Mouse (Mus musculus) E14TG2a.4 (cell line): ENCODE measurements around the gene Zkscan3.
"Not testable (repeated sequence)": the region's sequence is repeated elsewhere in the genome, so short reads cannot be mapped to it uniquely, and the experiment has no call there.

Source experiments
- H3K27me3 ChIP-seq: 2 replicates; pipeline ENCODE4 v1.6.1; 2014; ENCODE audit warnings: low read length, control low read depth; ENCODE audit not compliant: insufficient read depth
- H3K36me3 ChIP-seq: 2 replicates; pipeline ENCODE4 v1.6.1; 2014; ENCODE audit warnings: low read length, control low read depth; ENCODE audit not compliant: insufficient read depth
- H3K4me1 ChIP-seq: replicated peaks from 2 replicates; pipeline ENCODE4 v1.6.1; 2014; ENCODE audit warnings: low read depth, low read length, control low read depth
- H3K4me3 ChIP-seq: replicated peaks from 2 replicates; pipeline ENCODE4 v1.5.1; 2014; ENCODE audit warnings: mild to moderate bottlenecking, low read length
- H3K9me3 ChIP-seq: 2 replicates; pipeline ENCODE4 v1.6.1; 2014; ENCODE audit warnings: low read length, control low read depth
- CTCF ChIP-seq: conservative IDR thresholded peaks from 2 replicates; pipeline ENCODE4 v1.5.1; 2014; ENCODE audit warnings: low read length
- NANOG ChIP-seq: IDR thresholded peaks from 2 replicates; pipeline ENCODE4 v1.6.1; 2014; ENCODE audit warnings: borderline replicate concordance, low read length, mixed read lengths
- POU5F1 ChIP-seq: IDR thresholded peaks from 2 replicates; pipeline ENCODE4 v1.6.1; 2014; ENCODE audit warnings: low read length, borderline replicate concordance

The Zkscan3 gene

GRCm38 (mm10) chr13:21407341-21407740 lies 4.8 kb upstream of the Zkscan3 start:
- no peaks in the 10 kb centered on the region for H3K36me3 ChIP-seq
- H3K9me3 ChIP-seq: no peaks in the 10 kb centered on the region
- H3K4me1 ChIP-seq: peaks cover 15% of the 10 kb centered on the region
- H3K27me3 ChIP-seq: no peaks in the 10 kb centered on the region
- H3K4me3 ChIP-seq: peak overlapping the region; percentile 78
- no peak for TF ChIP-seq NANOG
- no peak for TF ChIP-seq POU5F1
- TF ChIP-seq CTCF: no peak

- H3K27me3 ChIP-seq: no peaks in the 10 kb centered on the region
- H3K4me1 ChIP-seq: peaks cover 39% of the 10 kb centered on the region
- peaks cover 17% of the 10 kb centered on the region; the same call in 1 of the 2 replicates for H3K36me3 ChIP-seq
- TF ChIP-seq CTCF (no peak), NANOG (no peak), POU5F1 (no peak)
- no peaks in the 10 kb centered on the region for H3K9me3 ChIP-seq
- H3K4me3 ChIP-seq: peak overlapping the region; percentile 90
These were observed 293 bp upstream of the Zkscan3 start for GRCm38 (mm10) chr13:21402848-21403247.

- no peaks in the 10 kb centered on the region for H3K27me3 ChIP-seq
- H3K9me3 ChIP-seq: no peaks in the 10 kb centered on the region
- TF ChIP-seq CTCF: no peak
- TF ChIP-seq POU5F1: no peak
- TF ChIP-seq NANOG: no peak
- peaks cover 30% of the 10 kb centered on the region for H3K4me1 ChIP-seq
- peak overlapping the region; percentile 90 for H3K4me3 ChIP-seq
- H3K36me3 ChIP-seq: peaks cover 17% of the 10 kb centered on the region; the same call in 1 of the 2 replicates
These were observed 794 bp downstream of the Zkscan3 start for GRCm38 (mm10) chr13:21401636-21402286.

GRCm38 (mm10) chr13:21401166-21401565 lies 1.4 kb downstream of the Zkscan3 start:
- no peaks in the 10 kb centered on the region for H3K9me3 ChIP-seq
- peaks cover 17% of the 10 kb centered on the region; the same call in 1 of the 2 replicates for H3K36me3 ChIP-seq
- peaks cover 35% of the 10 kb centered on the region for H3K4me1 ChIP-seq
- no peaks in the 10 kb centered on the region for H3K27me3 ChIP-seq
- peak overlapping the region; percentile 90; the same call in 1 of the 2 replicates for H3K4me3 ChIP-seq
- no peak for TF ChIP-seq POU5F1
- no peak for TF ChIP-seq NANOG
- no peak for TF ChIP-seq CTCF

- H3K4me1 ChIP-seq: peaks cover 35% of the 10 kb centered on the region
- H3K36me3 ChIP-seq: peaks cover 34% of the 10 kb centered on the region
- H3K9me3 ChIP-seq: no peaks in the 10 kb centered on the region
- no peaks in the 10 kb centered on the region for H3K27me3 ChIP-seq
- no peak overlapping the region for H3K4me3 ChIP-seq
- TF ChIP-seq CTCF: no peak
- TF ChIP-seq POU5F1: no peak
- TF ChIP-seq NANOG: no peak
These were observed 5.1 kb downstream of the Zkscan3 start for GRCm38 (mm10) chr13:21397486-21397885.

- not testable (repeated sequence) for H3K27me3 ChIP-seq, H3K4me3 ChIP-seq, H3K9me3 ChIP-seq
- Histone ChIP-seq H3K36me3 (peaks cover 46% of the 10 kb centered on the region), H3K4me1 (peaks cover 24% of the 10 kb centered on the region)
These were observed 6.5 kb downstream of the Zkscan3 start for GRCm38 (mm10) chr13:21396048-21396447.

- H3K4me3 ChIP-seq: no peak overlapping the region
- H3K36me3 ChIP-seq: peaks cover 50% of the 10 kb centered on the region
- peaks cover 20% of the 10 kb centered on the region for H3K4me1 ChIP-seq
- H3K9me3 ChIP-seq: no peaks in the 10 kb centered on the region
- TF ChIP-seq POU5F1 (no peak), CTCF (no peak), NANOG (no peak)
- no peaks in the 10 kb centered on the region for H3K27me3 ChIP-seq
These were observed 6.9 kb downstream of the Zkscan3 start for GRCm38 (mm10) chr13:21395623-21396022.

- Histone ChIP-seq H3K4me1 (peaks cover 20% of the 10 kb centered on the region), H3K36me3 (peaks cover 53% of the 10 kb centered on the region), H3K4me3 (no peak overlapping the region), H3K9me3 (no peaks in the 10 kb centered on the region), H3K27me3 (no peaks in the 10 kb centered on the region)
- no peak for TF ChIP-seq NANOG
- TF ChIP-seq CTCF: no peak
- TF ChIP-seq POU5F1: no peak
These were observed 7.3 kb downstream of the Zkscan3 start for GRCm38 (mm10) chr13:21395211-21395610.

- Histone ChIP-seq H3K4me1 (no peaks in the 10 kb centered on the region; the same call in 1 of the 2 replicates), H3K27me3 (no peaks in the 10 kb centered on the region), H3K4me3 (no peak overlapping the region), H3K36me3 (no peaks in the 10 kb centered on the region), H3K9me3 (peaks cover 5% of the 10 kb centered on the region; the same call in 1 of the 2 replicates)
- TF ChIP-seq CTCF: no peak
- no peak for TF ChIP-seq POU5F1
- no peak for TF ChIP-seq NANOG
These were observed 24.8 kb downstream of the Zkscan3 start for GRCm38 (mm10) chr13:21377773-21378172.
